Mouse (Mus musculus): Measurements from ENCODE around the gene Zc3hc1. TPM values are rescaled to one million over a fixed set of nuclear protein-coding genes. Genes with fewer than 3 reads are reported as not detected.

Gene Zc3hc1
- polyA plus RNA-seq, 1 experiment from 2014 or later = 75.4 TPM

GRCm38 (mm10) chr6:30409399-30410093, 18.7 kb upstream of the Zc3hc1 start:
- no peaks in the 10 kb centered on the region for H3K4me1 ChIP-seq (ENCODE audit: control insufficient read depth, insufficient read depth, low read length)
- no peak overlapping the region for H3K9ac ChIP-seq (ENCODE audit: low read length)
- no peaks in the 10 kb centered on the region for H3K36me3 ChIP-seq (ENCODE audit: control insufficient read depth, insufficient read depth, low read length)
- H3K4me3 ChIP-seq (ENCODE audit: low read depth, low read length) = no peak overlapping the region
- no peak overlapping the region for H3K4me2 ChIP-seq
- no peaks in the 10 kb centered on the region for H3K9me3 ChIP-seq (ENCODE audit: control insufficient read depth, low read length)
- no peak for ATAC-seq (ENCODE audit: low FRiP score)
- DNase-seq (ENCODE audit: low spot score, missing footprints) = peak; percentile 78
- no peak overlapping the region for H3K27ac ChIP-seq (ENCODE audit: low read depth, low read length)
- 94% methylated on average over 7 of the region's 7 CpGs for WGBS
- H3K27me3 ChIP-seq (ENCODE audit: control insufficient read depth, insufficient read depth, low read length) = no peaks in the 10 kb centered on the region

- ATAC-seq (ENCODE audit: low FRiP score) = no peak
- 86% methylated on average over 4 of the region's 4 CpGs for WGBS
- H3K4me2 ChIP-seq = no peak overlapping the region
- no peak overlapping the region for H3K27ac ChIP-seq (ENCODE audit: low read depth, low read length)
- H3K9ac ChIP-seq (ENCODE audit: low read length) = no peak overlapping the region
- DNase-seq (ENCODE audit: low spot score, missing footprints) = peak; percentile 77
- H3K4me1 ChIP-seq (ENCODE audit: control insufficient read depth, insufficient read depth, low read length) = no peaks in the 10 kb centered on the region
- H3K27me3 ChIP-seq (ENCODE audit: control insufficient read depth, insufficient read depth, low read length) = no peaks in the 10 kb centered on the region
- no peaks in the 10 kb centered on the region for H3K9me3 ChIP-seq (ENCODE audit: control insufficient read depth, low read length)
- no peak overlapping the region for H3K4me3 ChIP-seq (ENCODE audit: low read depth, low read length)
- no peaks in the 10 kb centered on the region for H3K36me3 ChIP-seq (ENCODE audit: control insufficient read depth, insufficient read depth, low read length)
Measured at GRCm38 (mm10) chr6:30408276-30408675, 17.4 kb upstream of the Zc3hc1 start.

- no peak overlapping the region for H3K27ac ChIP-seq (ENCODE audit: low read depth, low read length)
- WGBS = 87% methylated on average over 5 of the region's 5 CpGs
Measured at GRCm38 (mm10) chr6:30404671-30405070, 13.8 kb upstream of the Zc3hc1 start.

GRCm38 (mm10) chr6:30403465-30403864, 12.6 kb upstream of the Zc3hc1 start:
- no peaks in the 10 kb centered on the region for H3K4me1 ChIP-seq (ENCODE audit: control insufficient read depth, insufficient read depth, low read length)
- DNase-seq (ENCODE audit: low spot score, missing footprints) (peak; percentile 89), ATAC-seq (ENCODE audit: low FRiP score) (no peak)
- H3K27ac ChIP-seq (ENCODE audit: low read depth, low read length) = no peak overlapping the region
- H3K36me3 ChIP-seq (ENCODE audit: control insufficient read depth, insufficient read depth, low read length) = no peaks in the 10 kb centered on the region
- H3K9ac ChIP-seq (ENCODE audit: low read length) = peak overlapping the region; percentile 54
- H3K4me2 ChIP-seq = peak overlapping the region; percentile 42
- no peaks in the 10 kb centered on the region for H3K27me3 ChIP-seq (ENCODE audit: control insufficient read depth, insufficient read depth, low read length)
- H3K9me3 ChIP-seq (ENCODE audit: control insufficient read depth, low read length) = no peaks in the 10 kb centered on the region
- 21% methylated on average over 4 of the region's 4 CpGs for WGBS
- peak overlapping the region; percentile 18 for H3K4me3 ChIP-seq (ENCODE audit: low read depth, low read length)

More at GRCm38 (mm10) chr6:30404671-30405070, 13.8 kb upstream of the Zc3hc1 start:
- Histone ChIP-seq H3K36me3 (ENCODE audit: control insufficient read depth, insufficient read depth, low read length) (no peaks in the 10 kb centered on the region), H3K9ac (ENCODE audit: low read length) (no peak overlapping the region), H3K4me1 (ENCODE audit: control insufficient read depth, insufficient read depth, low read length) (no peaks in the 10 kb centered on the region), H3K27me3 (ENCODE audit: control insufficient read depth, insufficient read depth, low read length) (no peaks in the 10 kb centered on the region), H3K4me3 (ENCODE audit: low read depth, low read length) (no peak overlapping the region), H3K9me3 (ENCODE audit: control insufficient read depth, low read length) (no peaks in the 10 kb centered on the region), H3K4me2 (no peak overlapping the region)
- DNase-seq (ENCODE audit: low spot score, missing footprints) = peak; percentile 72
- ATAC-seq (ENCODE audit: low FRiP score) = no peak

GRCm38 (mm10) chr6:30402091-30402491, 11.3 kb upstream of the Zc3hc1 start:
- Histone ChIP-seq H3K4me3 (ENCODE audit: low read depth, low read length) (peak overlapping the region; percentile 99), H3K27me3 (ENCODE audit: control insufficient read depth, insufficient read depth, low read length) (no peaks in the 10 kb centered on the region), H3K36me3 (ENCODE audit: control insufficient read depth, insufficient read depth, low read length) (no peaks in the 10 kb centered on the region), H3K4me1 (ENCODE audit: control insufficient read depth, insufficient read depth, low read length) (no peaks in the 10 kb centered on the region), H3K4me2 (peak overlapping the region; percentile 73), H3K9ac (ENCODE audit: low read length) (peak overlapping the region; percentile 96), H3K9me3 (ENCODE audit: control insufficient read depth, low read length) (no peaks in the 10 kb centered on the region), H3K27ac (ENCODE audit: low read depth, low read length) (peak overlapping the region; percentile 82)
- ATAC-seq (ENCODE audit: low FRiP score) (no peak; the same call in 1 of the 2 replicates), DNase-seq (ENCODE audit: low spot score, missing footprints) (no peak)
- under 1% methylated on average over 29 of the region's 29 CpGs for WGBS

- Histone ChIP-seq H3K4me3 (ENCODE audit: low read depth, low read length) (peak within 1 kb of the TSS; percentile 99), H3K4me2 (peak within 1 kb of the TSS; percentile 73)
- under 1% methylated on average over 41 of the region's 41 CpGs for WGBS
Measured at GRCm38 (mm10) chr6:30401308-30402015, 10.6 kb upstream of the Zc3hc1 start, which contains the start of gene Klhdc10. Klhdc10 (plus strand) TSS chr6:30401868.

GRCm38 (mm10) chr6:30400716-30401115, 9.9 kb upstream of the Zc3hc1 start:
- DNase-seq (ENCODE audit: low spot score, missing footprints) (no peak), ATAC-seq (ENCODE audit: low FRiP score) (no peak)
- Histone ChIP-seq H3K9ac (ENCODE audit: low read length) (peak overlapping the region; percentile 64), H3K27me3 (ENCODE audit: control insufficient read depth, insufficient read depth, low read length) (no peaks in the 10 kb centered on the region), H3K4me1 (ENCODE audit: control insufficient read depth, insufficient read depth, low read length) (no peaks in the 10 kb centered on the region), H3K27ac (ENCODE audit: low read depth, low read length) (peak overlapping the region; percentile 81), H3K4me3 (ENCODE audit: low read depth, low read length) (peak overlapping the region; percentile 99), H3K36me3 (ENCODE audit: control insufficient read depth, insufficient read depth, low read length) (no peaks in the 10 kb centered on the region), H3K4me2 (peak overlapping the region; percentile 40), H3K9me3 (ENCODE audit: control insufficient read depth, low read length) (no peaks in the 10 kb centered on the region)
- WGBS = 9% methylated on average over 7 of the region's 7 CpGs

More at GRCm38 (mm10) chr6:30401308-30402015, 10.6 kb upstream of the Zc3hc1 start, which contains the start of gene Klhdc10:
- H3K9ac ChIP-seq (ENCODE audit: low read length) = peak within 1 kb of the TSS; percentile 96
- peak; percentile 100 for ATAC-seq (ENCODE audit: low FRiP score)
- no peaks in the 10 kb centered on the region for H3K36me3 ChIP-seq (ENCODE audit: control insufficient read depth, insufficient read depth, low read length)
- H3K9me3 ChIP-seq (ENCODE audit: control insufficient read depth, low read length) = no peaks in the 10 kb centered on the region
- H3K4me1 ChIP-seq (ENCODE audit: control insufficient read depth, insufficient read depth, low read length) = no peaks in the 10 kb centered on the region
- H3K27ac ChIP-seq (ENCODE audit: low read depth, low read length) = peak within 1 kb of the TSS; percentile 82
- peak; percentile 100 for DNase-seq (ENCODE audit: low spot score, missing footprints)
- H3K27me3 ChIP-seq (ENCODE audit: control insufficient read depth, insufficient read depth, low read length) = no peaks in the 10 kb centered on the region

GRCm38 (mm10) chr6:30400146-30400545, 9.3 kb upstream of the Zc3hc1 start:
- DNase-seq (ENCODE audit: low spot score, missing footprints) (peak; percentile 59), ATAC-seq (ENCODE audit: low FRiP score) (no peak)
- Histone ChIP-seq H3K9ac (ENCODE audit: low read length) (no peak overlapping the region), H3K9me3 (ENCODE audit: control insufficient read depth, low read length) (no peaks in the 10 kb centered on the region), H3K4me3 (ENCODE audit: low read depth, low read length) (no peak overlapping the region), H3K4me1 (ENCODE audit: control insufficient read depth, insufficient read depth, low read length) (no peaks in the 10 kb centered on the region), H3K36me3 (ENCODE audit: control insufficient read depth, insufficient read depth, low read length) (no peaks in the 10 kb centered on the region), H3K4me2 (no peak overlapping the region), H3K27me3 (ENCODE audit: control insufficient read depth, insufficient read depth, low read length) (no peaks in the 10 kb centered on the region), H3K27ac (ENCODE audit: low read depth, low read length) (no peak overlapping the region)
- 81% methylated on average over 5 of the region's 5 CpGs for WGBS

GRCm38 (mm10) chr6:30391996-30392395, 1.2 kb upstream of the Zc3hc1 start:
- Histone ChIP-seq H3K27me3 (ENCODE audit: control insufficient read depth, insufficient read depth, low read length) (no peaks in the 10 kb centered on the region), H3K4me2 (no peak overlapping the region), H3K27ac (ENCODE audit: low read depth, low read length) (no peak overlapping the region), H3K9ac (ENCODE audit: low read length) (no peak overlapping the region), H3K9me3 (ENCODE audit: control insufficient read depth, low read length) (no peaks in the 10 kb centered on the region), H3K4me1 (ENCODE audit: control insufficient read depth, insufficient read depth, low read length) (no peaks in the 10 kb centered on the region), H3K4me3 (ENCODE audit: low read depth, low read length) (no peak overlapping the region), H3K36me3 (ENCODE audit: control insufficient read depth, insufficient read depth, low read length) (no peaks in the 10 kb centered on the region)
- 91% methylated on average over 7 of the region's 7 CpGs for WGBS
- no peak for ATAC-seq (ENCODE audit: low FRiP score)
- DNase-seq (ENCODE audit: low spot score, missing footprints) = peak; percentile 72

All from midbrain, embryonic 11.5 days (tissue).